Mouse (Mus musculus): ENCODE results near the gene Sclt1.

DNA sequence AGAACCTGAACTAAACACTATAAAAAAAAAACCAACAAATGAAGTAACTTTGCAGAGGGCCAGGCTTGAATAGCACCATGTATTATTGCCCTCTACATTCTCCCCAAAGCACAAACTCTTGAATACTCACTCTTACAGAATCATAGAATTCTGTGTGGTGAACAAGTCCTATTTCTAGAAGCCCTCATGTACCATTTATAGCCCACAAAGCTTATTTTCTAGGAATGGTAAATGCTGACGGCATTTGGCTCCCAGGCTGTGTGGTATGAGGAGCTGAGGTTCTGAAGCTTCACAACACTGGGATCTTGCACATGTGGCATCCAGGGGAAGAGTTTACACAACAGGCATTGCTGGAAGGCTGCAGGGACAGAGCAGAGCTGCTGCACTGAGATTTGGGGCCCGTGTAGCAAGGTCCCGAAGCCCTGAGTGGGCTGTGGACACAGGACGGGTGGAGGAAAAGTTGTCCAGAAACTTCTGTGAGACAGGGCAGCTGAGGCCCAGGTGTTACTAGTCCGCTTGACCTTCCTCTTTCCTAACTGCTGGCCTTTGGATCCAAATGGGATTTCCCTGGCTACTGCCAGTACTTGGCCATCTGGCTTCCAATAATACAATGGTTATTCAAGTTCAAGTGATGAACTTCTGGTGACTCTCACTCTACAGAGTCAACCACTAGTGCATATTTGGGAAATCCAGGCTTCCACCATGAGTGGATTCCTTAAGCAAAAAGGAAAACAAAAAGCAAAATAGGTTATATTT lies 127.9 kb downstream of the Sclt1 start:
- no peak for TF ChIP-seq POLR2A (IDR thresholded peaks at IDR 0.05; ENCODE audit: borderline replicate concordance, extremely low read depth, insufficient read depth, insufficient read length, poor library complexity, severe bottlenecking)
- no peak for TF ChIP-seq CTCF (IDR thresholded peaks at IDR 0.05; ENCODE audit: borderline replicate concordance, extremely low read depth, insufficient read depth, insufficient read length)

Measured in brain, embryonic 14.5 days (tissue).